21 mouse cellular contexts compared by ENCODE assay signal in the genomic region with DNA sequence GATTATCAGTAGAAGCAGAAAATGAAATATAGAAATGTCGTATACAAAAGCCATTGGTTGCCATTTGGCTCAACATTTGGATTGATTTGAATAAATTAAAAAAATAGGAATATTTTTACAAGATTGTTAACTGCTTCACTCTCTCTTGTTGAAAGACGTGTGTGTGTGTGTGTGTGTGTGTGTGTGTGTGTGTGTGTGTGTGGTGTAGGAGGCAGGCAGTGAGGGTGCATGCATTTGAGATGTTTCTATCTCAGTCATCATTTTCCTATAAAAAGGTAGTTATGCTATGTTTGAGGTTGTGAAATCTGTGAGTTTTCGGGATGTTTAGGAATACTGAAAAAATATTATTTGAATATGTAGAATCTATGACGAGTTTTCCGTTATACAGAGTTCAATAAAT. TPM values are rescaled to one million over a fixed set of nuclear protein-coding genes. Genes with fewer than 3 reads are reported as not detected.
DNase-seq lines count a peak whose midpoint lies in the region; ATAC-seq and TF ChIP-seq lines count a peak whose summit lies in the region.
"Had no signal": no experiment of that assay in that cellular context is flagged by ENCODE, and none has a peak within 500 bp of the region (broad histone marks: within the 10 kb centered on the region; RNA-seq: fewer than 3 reads in every experiment).

No protein-coding gene starts in this region.

- WGBS in forebrain, embryonic 16.5 days: 61% methylated on average over 5 of the region's 5 CpGs
- 66% methylated on average over 5 of the region's 5 CpGs for WGBS in hindbrain, embryonic 14.5 days
- WGBS in midbrain, postnatal 0 days: 56% methylated on average over 5 of the region's 5 CpGs
- WGBS in heart, embryonic 10.5 days: 75% methylated on average over 5 of the region's 5 CpGs

- H3K4me3 ChIP-seq in left cerebral cortex, adult 2 months: peak overlapping the region; percentile 68
- peak overlapping the region; percentile 25; the same call in 1 of the 2 replicates for H3K4me3 ChIP-seq in forebrain, embryonic 16.5 days (replicated peaks; ENCODE audit: low read length)
- peak overlapping the region; percentile 43 for H3K4me3 ChIP-seq in hindbrain, embryonic 14.5 days (replicated peaks; ENCODE audit: low read length)
- peak overlapping the region; percentile 52 for H3K4me3 ChIP-seq in midbrain, postnatal 0 days (ENCODE audit: low read depth, low read length)
- H3K4me3 ChIP-seq in heart, embryonic 10.5 days: no peak overlapping the region
- H3K4me3 ChIP-seq: heart, embryonic 12.5 days; limb, embryonic 13.5 days; liver, embryonic 13.5 days; stomach, embryonic 15.5 days had no signal

- H3K9me3 ChIP-seq in forebrain, embryonic 16.5 days (ENCODE audit: control insufficient read depth, low read length): no peaks in the 10 kb centered on the region
- H3K9me3 ChIP-seq in hindbrain, embryonic 14.5 days (ENCODE audit: control insufficient read depth, low read length): no peaks in the 10 kb centered on the region
- no peaks in the 10 kb centered on the region for H3K9me3 ChIP-seq in midbrain, postnatal 0 days (ENCODE audit: low read length)
- no peaks in the 10 kb centered on the region for H3K9me3 ChIP-seq in heart, embryonic 10.5 days
- H3K9me3 ChIP-seq: heart, embryonic 12.5 days; limb, embryonic 13.5 days; liver, embryonic 13.5 days; stomach, embryonic 15.5 days had no signal

- H3K27me3 ChIP-seq in forebrain, embryonic 16.5 days (replicated peaks; ENCODE audit: control insufficient read depth, insufficient read depth, low read length): no peaks in the 10 kb centered on the region
- H3K27me3 ChIP-seq in hindbrain, embryonic 14.5 days (ENCODE audit: control insufficient read depth, insufficient read depth, low read length): no peaks in the 10 kb centered on the region
- H3K27me3 ChIP-seq in midbrain, postnatal 0 days (ENCODE audit: insufficient read depth, low read length): no peaks in the 10 kb centered on the region
- H3K27me3 ChIP-seq in heart, embryonic 10.5 days (ENCODE audit: insufficient read depth, poor library complexity, severe bottlenecking): no peaks in the 10 kb centered on the region
- H3K27me3 ChIP-seq: heart, embryonic 12.5 days; limb, embryonic 13.5 days; liver, embryonic 13.5 days; stomach, embryonic 15.5 days had no signal

- no peaks in the 10 kb centered on the region for H3K36me3 ChIP-seq in forebrain, embryonic 16.5 days (ENCODE audit: control insufficient read depth, insufficient read depth)
- H3K36me3 ChIP-seq in hindbrain, embryonic 14.5 days (replicated peaks; ENCODE audit: control insufficient read depth, insufficient read depth): no peaks in the 10 kb centered on the region
- H3K36me3 ChIP-seq in midbrain, postnatal 0 days (ENCODE audit: insufficient read depth, low read length): no peaks in the 10 kb centered on the region
- no peaks in the 10 kb centered on the region for H3K36me3 ChIP-seq in heart, embryonic 10.5 days
- H3K36me3 ChIP-seq: heart, embryonic 12.5 days; limb, embryonic 13.5 days; liver, embryonic 13.5 days; stomach, embryonic 15.5 days had no signal

- no peak for TF ChIP-seq CTCF in left cerebral cortex, adult 2 months (IDR thresholded peaks at IDR 0.05)
- TF ChIP-seq CTCF in midbrain, postnatal 0 days (IDR thresholded peaks at IDR 0.05): no peak

- no peak overlapping the region for H3K9ac ChIP-seq in forebrain, embryonic 16.5 days (replicated peaks; ENCODE audit: low read depth, low read length)
- peak overlapping the region; percentile 67; the same call in 1 of the 2 replicates for H3K9ac ChIP-seq in hindbrain, embryonic 14.5 days
- H3K9ac ChIP-seq in midbrain, postnatal 0 days (replicated peaks; ENCODE audit: low read length, poor library complexity, severe bottlenecking): 0 out of 2 replicates have a peak overlapping the region, but pooled peaks have one; percentile 1
- H3K9ac ChIP-seq: heart, embryonic 12.5 days; limb, embryonic 13.5 days; liver, embryonic 13.5 days; lung, embryonic 14.5 days; stomach, embryonic 15.5 days had no signal

- no peak for DNase-seq in left cerebral cortex, adult 2 months (ENCODE audit: extremely low spot score in 1 of 2, low spot score in 2 of 2)
- DNase-seq in left cerebral cortex, adult 8-10 months (ENCODE audit: low spot score in 2 of 2): no peak
- DNase-seq in hindbrain, embryonic 14.5 days (ENCODE audit: low spot score): no peak
- DNase-seq in midbrain, postnatal 0 days (ENCODE audit: low spot score): no peak
- DNase-seq in heart, adult 18-20 months: no peak
- DNase-seq in heart, embryonic 10.5 days (ENCODE audit: low spot score): no peak
- no peak for DNase-seq in urinary bladder, adult 2 months (ENCODE audit: low spot score)
- DNase-seq: adrenal gland, adult 8-10 months; heart, postnatal 14 days; kidney, adult 2 months; kidney, postnatal 25 days; liver, embryonic 13.5 days; lung, embryonic 14.5 days; lung, postnatal 36 days; right cerebral cortex, postnatal 25 days; thymus, adult 18-20 months had no signal

- intact Hi-C loops in left cerebral cortex, adult 2 months (cut with DNase I): loop anchor here (1.0 to 5.0 kb wide), 2 partner anchors 46 to 420 kb away; no protein-coding TSS in a partner anchor

- H3K4me1 ChIP-seq in forebrain, embryonic 16.5 days (replicated peaks; ENCODE audit: control insufficient read depth, insufficient read depth, low read length): peaks cover 4% of the 10 kb centered on the region; the same call in 1 of the 2 replicates
- peaks cover 16% of the 10 kb centered on the region for H3K4me1 ChIP-seq in hindbrain, embryonic 14.5 days (replicated peaks; ENCODE audit: control insufficient read depth, insufficient read depth, low read length)
- no peaks in the 10 kb centered on the region for H3K4me1 ChIP-seq in midbrain, postnatal 0 days (ENCODE audit: insufficient read depth, low read length)
- no peaks in the 10 kb centered on the region for H3K4me1 ChIP-seq in heart, embryonic 10.5 days
- H3K4me1 ChIP-seq: heart, embryonic 12.5 days; limb, embryonic 13.5 days; liver, embryonic 13.5 days; stomach, embryonic 15.5 days had no signal

- peak overlapping the region; percentile 94 for H3K27ac ChIP-seq in left cerebral cortex, adult 2 months
- H3K27ac ChIP-seq in forebrain, embryonic 16.5 days (ENCODE audit: low read length): no peak overlapping the region
- no peak overlapping the region; the same call in 1 of the 2 replicates for H3K27ac ChIP-seq in hindbrain, embryonic 14.5 days
- peak overlapping the region; percentile 81; the same call in 1 of the 2 replicates for H3K27ac ChIP-seq in midbrain, postnatal 0 days (ENCODE audit: low read depth, low read length)
- no peak overlapping the region for H3K27ac ChIP-seq in heart, embryonic 10.5 days
- H3K27ac ChIP-seq: limb, embryonic 13.5 days; liver, embryonic 13.5 days; stomach, embryonic 15.5 days had no signal

- no peak overlapping the region; the same call in 1 of the 2 replicates for H3K4me2 ChIP-seq in forebrain, embryonic 16.5 days (ENCODE audit: low read length)
- H3K4me2 ChIP-seq in hindbrain, embryonic 14.5 days (replicated peaks): peak overlapping the region; percentile 52
- H3K4me2 ChIP-seq in midbrain, postnatal 0 days (ENCODE audit: low read depth, low read length, poor library complexity, severe bottlenecking): peak overlapping the region; percentile 52
- H3K4me2 ChIP-seq: heart, embryonic 12.5 days; limb, embryonic 13.5 days; liver, embryonic 13.5 days; lung, embryonic 14.5 days; stomach, embryonic 15.5 days had no signal

- peak; percentile 49; the same call in 1 of the 2 replicates for ATAC-seq in forebrain, embryonic 16.5 days
- ATAC-seq in hindbrain, embryonic 14.5 days (ENCODE audit: low FRiP score): no peak
- no peak for ATAC-seq in midbrain, postnatal 0 days (ENCODE audit: low FRiP score)
- ATAC-seq: inflammation-experienced regulatory T-cells, adult 6 months had no signal

RNA-seq across cellular contexts. Expression of a gene that starts 1.3 kb away (rescaled TPM):
- total RNA-seq in left cerebral cortex, adult 2 months (2021): 100 to 1,000 TPM; 298 to 309 TPM
- 100 to 1,000 TPM; 257 to 319 (median 284) TPM for total RNA-seq in left cerebral cortex, adult 8-10 months (2022)
- polyA plus RNA-seq in forebrain, embryonic 16.5 days (2015; fragmentation: Nextera tagmentation; extraction: Ambion mirVana): 35.2 and 42.8 TPM in 2 replicates
- polyA plus RNA-seq in hindbrain, embryonic 14.5 days (2014; fragmentation: Nextera tagmentation; extraction: Ambion mirVana): 60.6 and 64.0 TPM in 2 replicates
- total RNA-seq in midbrain, postnatal 0 days (2014; rRNA removed): 105 and 143 TPM in 2 replicates
- polyA plus RNA-seq in midbrain, postnatal 0 days (2015; fragmentation: Nextera tagmentation; extraction: Ambion mirVana): 58.8 and 65.6 TPM in 2 replicates
- under 1 TPM; 0.28 to 0.30 TPM for total RNA-seq in heart, adult 18-20 months (2021)
- polyA plus RNA-seq in heart, embryonic 10.5 days (2016; fragmentation: Nextera tagmentation; extraction: Ambion mirVana): 1.2 and 1.7 TPM in 2 replicates
- polyA plus RNA-seq in urinary bladder, adult 2 months (2012; rRNA removed): 2.4 and 2.8 TPM in 2 replicates

RNA-seq across cellular contexts. Expression of a gene that starts 54.4 kb away (rescaled TPM):
- total RNA-seq in left cerebral cortex, adult 2 months (2021): 10 to 100 TPM; 31.4 to 31.8 TPM
- total RNA-seq in left cerebral cortex, adult 8-10 months (2022): 10 to 100 TPM; 27.8 to 31.3 (median 28.3) TPM
- 55.8 and 57.4 TPM in 2 replicates for polyA plus RNA-seq in forebrain, embryonic 16.5 days (2015; fragmentation: Nextera tagmentation; extraction: Ambion mirVana)
- 66.5 and 74.9 TPM in 2 replicates for polyA plus RNA-seq in hindbrain, embryonic 14.5 days (2014; fragmentation: Nextera tagmentation; extraction: Ambion mirVana)
- total RNA-seq in midbrain, postnatal 0 days (2014; rRNA removed): 97.5 and 128 TPM in 2 replicates
- 47.4 and 51.7 TPM in 2 replicates for polyA plus RNA-seq in midbrain, postnatal 0 days (2015; fragmentation: Nextera tagmentation; extraction: Ambion mirVana)
- total RNA-seq in heart, adult 18-20 months (2021): 1 to 10 TPM; 1.0 to 1.1 TPM
- polyA plus RNA-seq in heart, embryonic 10.5 days (2016; fragmentation: Nextera tagmentation; extraction: Ambion mirVana): 0.17 and 0.46 TPM in 2 replicates
- 0.21 and 0.22 TPM in 2 replicates for polyA plus RNA-seq in urinary bladder, adult 2 months (2012; rRNA removed)
- polyA plus RNA-seq: inflammation-experienced regulatory T-cells, adult 6 months had no signal

Comparison
In these comparisons a context has a peak if more than half of its experiments do, and no peak if none do; other contexts are left out.
1. H3K27ac ChIP-seq: peak in left cerebral cortex, adult 2 months (single experiment) and midbrain, postnatal 0 days (single experiment); none in forebrain, embryonic 16.5 days (single experiment), hindbrain, embryonic 14.5 days (single experiment) and heart, embryonic 10.5 days (single experiment).
2. RNA of a gene that starts 54.4 kb away (polyA plus RNA-seq): 66.5 to 74.9 TPM in hindbrain, embryonic 14.5 days, 55.8 to 57.4 TPM in forebrain, embryonic 16.5 days and 47.4 to 51.7 TPM in midbrain, postnatal 0 days; 0.17 to 0.46 TPM in heart, embryonic 10.5 days and 0.21 to 0.22 TPM in urinary bladder, adult 2 months; every median in the first group is over 10 times any median in the second.